Mouse (Mus musculus) megakaryocyte, embryonic 14.5 days (primary cell): Measurements from ENCODE around the gene Nudt4. TPM values are rescaled to one million over a fixed set of nuclear protein-coding genes. Genes with fewer than 3 reads are reported as not detected.
"Not testable (repeated sequence)": the region's sequence is repeated elsewhere in the genome, so short reads cannot be mapped to it uniquely, and the experiment has no call there.

Experiments
- H3K27me3 ChIP-seq: replicated peaks from 2 replicates; pipeline ENCODE3; 2012; ENCODE audit warnings: inconsistent platforms
- H3K36me3 ChIP-seq: replicated peaks from 2 replicates; pipeline ENCODE3; 2012; ENCODE audit warnings: low read length, inconsistent platforms, mixed read lengths
- H3K4me1 ChIP-seq: 2 replicates; pipeline ENCODE4 v1.6.1; 2012; ENCODE audit warnings: inconsistent platforms
- H3K4me3 ChIP-seq: replicated peaks from 2 replicates; pipeline ENCODE3; 2012; ENCODE audit warnings: moderate library complexity, mild to moderate bottlenecking, inconsistent platforms
- H3K9me3 ChIP-seq: 2 replicates; pipeline ENCODE4 v1.6.1; 2012; ENCODE audit warnings: inconsistent platforms
- FLI1 ChIP-seq: IDR thresholded peaks from 2 replicates; pipeline ENCODE4 v1.6.1; 2012; ENCODE audit warnings: low read length, inconsistent platforms, mixed read lengths
- GATA1 ChIP-seq: IDR thresholded peaks from 3 replicates; pipeline ENCODE4 v1.6.1; 2012; ENCODE audit warnings: mixed read lengths, low read length, inconsistent platforms, borderline replicate concordance
- polyA plus RNA-seq: library from polyadenylated mRNA; stranded (reverse); fragments of >175 nt; gene quantifications from 2 replicates; pipeline ENCODE4 v1.2.3, GENCODE M21; 2012; ENCODE audit warnings: low replicate concordance; ENCODE audit not compliant: insufficient read depth

Nudt4 gene
- polyA plus RNA-seq, 1 experiment = 15.9 TPM

DNA sequence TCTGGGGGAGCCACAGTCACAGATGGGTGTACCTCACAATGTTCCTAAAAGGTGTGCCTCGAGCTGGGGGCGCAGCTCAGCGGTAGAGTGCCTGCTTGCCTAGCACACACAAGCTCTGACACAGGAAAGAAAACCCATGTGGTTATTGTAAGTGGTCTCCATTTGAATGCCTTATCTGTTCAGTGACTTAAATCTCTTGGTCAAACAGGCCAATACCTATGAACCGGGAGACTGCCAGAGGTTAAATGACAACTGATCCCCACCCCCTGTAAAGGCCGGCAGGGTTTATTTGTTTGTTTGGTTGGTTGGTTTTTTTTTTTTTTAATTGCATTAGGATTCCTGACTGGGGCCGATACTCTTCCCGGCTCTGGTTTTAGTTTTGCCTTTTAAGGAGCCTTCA, 4.5 kb downstream of the Nudt4 start:
- no peaks in the 10 kb centered on the region for H3K9me3 ChIP-seq
- no peak for TF ChIP-seq FLI1
- TF ChIP-seq GATA1 = no peak
- no peaks in the 10 kb centered on the region for H3K27me3 ChIP-seq
- H3K36me3 ChIP-seq = peaks cover 32% of the 10 kb centered on the region
- H3K4me1 ChIP-seq = peaks cover 51% of the 10 kb centered on the region
- no peak overlapping the region for H3K4me3 ChIP-seq

GRCm38 (mm10) chr10:95557337-95557828, 6.6 kb downstream of the Nudt4 start:
- Histone ChIP-seq H3K36me3 (peaks cover 34% of the 10 kb centered on the region), H3K27me3 (no peaks in the 10 kb centered on the region), H3K9me3 (no peaks in the 10 kb centered on the region), H3K4me3 (no peak overlapping the region), H3K4me1 (peaks cover 62% of the 10 kb centered on the region)
- TF ChIP-seq FLI1 (no peak), GATA1 (no peak)

DNA sequence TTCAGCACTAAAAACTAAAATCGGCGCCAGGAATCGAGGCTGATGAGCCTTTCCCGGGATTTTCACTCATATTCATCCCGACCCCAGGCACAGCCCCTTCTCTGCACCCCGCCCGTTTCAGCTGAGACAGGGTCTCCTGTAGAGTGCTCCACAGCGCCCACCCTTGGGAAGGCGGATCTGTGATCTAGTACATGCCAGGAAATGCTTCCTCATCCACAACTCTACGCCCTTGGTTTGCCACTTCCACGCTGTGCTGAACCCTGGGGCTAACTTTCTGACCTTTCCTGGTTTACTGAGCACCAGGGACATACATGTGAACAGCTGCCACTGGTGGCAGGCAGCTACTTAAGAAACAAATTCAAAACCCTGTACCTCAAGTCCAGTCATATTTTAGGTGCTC, 8.1 kb downstream of the Nudt4 start:
- peaks cover 62% of the 10 kb centered on the region for H3K4me1 ChIP-seq
- H3K9me3 ChIP-seq = no peaks in the 10 kb centered on the region
- no peak for TF ChIP-seq GATA1
- TF ChIP-seq FLI1 = no peak
- no peaks in the 10 kb centered on the region for H3K27me3 ChIP-seq
- no peak overlapping the region for H3K4me3 ChIP-seq
- H3K36me3 ChIP-seq = peaks cover 39% of the 10 kb centered on the region

DNA sequence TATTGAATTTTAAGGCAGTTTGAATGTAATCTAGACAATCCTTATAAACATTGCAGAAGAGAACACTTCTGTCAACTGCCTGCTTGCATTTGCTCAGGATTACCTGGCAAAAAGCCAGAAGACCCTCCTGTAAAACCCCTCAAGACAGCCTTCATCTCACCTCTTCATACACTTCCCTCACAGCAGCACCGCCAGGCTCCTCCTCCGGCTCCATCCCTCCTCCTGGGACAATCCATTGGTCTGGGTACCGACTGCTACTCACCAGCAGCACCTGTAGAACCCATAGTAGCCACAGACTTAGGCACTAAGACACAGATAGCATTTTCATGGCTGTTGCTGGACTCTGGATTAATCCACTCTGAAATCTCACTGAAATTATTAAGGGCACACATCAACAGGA, 11.6 kb downstream of the Nudt4 start:
- Histone ChIP-seq H3K4me1 (peaks cover 48% of the 10 kb centered on the region), H3K36me3 (peaks cover 51% of the 10 kb centered on the region)
- no peak for TF ChIP-seq FLI1
- no peak for TF ChIP-seq GATA1

GRCm38 (mm10) chr10:95551752-95552151, 12.2 kb downstream of the Nudt4 start:
- H3K27me3 ChIP-seq = no peaks in the 10 kb centered on the region
- peaks cover 57% of the 10 kb centered on the region for H3K36me3 ChIP-seq
- TF ChIP-seq GATA1 (no peak), FLI1 (no peak)
- H3K9me3 ChIP-seq = no peaks in the 10 kb centered on the region
- no peak overlapping the region for H3K4me3 ChIP-seq
- H3K4me1 ChIP-seq = peaks cover 48% of the 10 kb centered on the region

More for the DNA sequence above, 11.6 kb downstream of the Nudt4 start:
- H3K4me3 ChIP-seq = no peak overlapping the region
- H3K27me3 ChIP-seq = no peaks in the 10 kb centered on the region
- no peaks in the 10 kb centered on the region for H3K9me3 ChIP-seq

DNA sequence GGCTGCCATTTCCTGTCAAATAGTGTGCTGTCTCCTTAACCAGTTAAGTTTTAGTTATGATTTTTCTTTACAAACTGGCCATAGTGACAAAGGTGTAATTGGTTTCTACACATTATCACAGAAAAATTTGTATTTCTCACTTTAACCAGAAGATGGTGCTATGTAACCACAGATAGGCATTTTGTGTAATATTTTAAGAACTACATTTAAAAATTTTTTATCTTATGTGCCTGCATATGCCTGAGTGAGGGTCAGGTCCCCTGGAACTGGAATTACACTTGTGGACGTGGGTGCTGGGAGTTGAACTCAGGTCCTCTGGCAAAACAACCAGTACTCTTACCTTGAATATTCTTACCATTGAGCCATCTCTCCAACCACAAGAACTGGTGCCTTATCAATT, 13.4 kb downstream of the Nudt4 start:
- Histone ChIP-seq H3K9me3 (no peaks in the 10 kb centered on the region), H3K4me1 (peaks cover 36% of the 10 kb centered on the region), H3K27me3 (no peaks in the 10 kb centered on the region), H3K36me3 (peaks cover 63% of the 10 kb centered on the region), H3K4me3 (no peak overlapping the region)
- no peak for TF ChIP-seq GATA1
- no peak for TF ChIP-seq FLI1

- peaks cover 69% of the 10 kb centered on the region for H3K36me3 ChIP-seq
- not testable (repeated sequence) for H3K9me3 ChIP-seq
Measured at GRCm38 (mm10) chr10:95549080-95549479, 14.9 kb downstream of the Nudt4 start.

DNA sequence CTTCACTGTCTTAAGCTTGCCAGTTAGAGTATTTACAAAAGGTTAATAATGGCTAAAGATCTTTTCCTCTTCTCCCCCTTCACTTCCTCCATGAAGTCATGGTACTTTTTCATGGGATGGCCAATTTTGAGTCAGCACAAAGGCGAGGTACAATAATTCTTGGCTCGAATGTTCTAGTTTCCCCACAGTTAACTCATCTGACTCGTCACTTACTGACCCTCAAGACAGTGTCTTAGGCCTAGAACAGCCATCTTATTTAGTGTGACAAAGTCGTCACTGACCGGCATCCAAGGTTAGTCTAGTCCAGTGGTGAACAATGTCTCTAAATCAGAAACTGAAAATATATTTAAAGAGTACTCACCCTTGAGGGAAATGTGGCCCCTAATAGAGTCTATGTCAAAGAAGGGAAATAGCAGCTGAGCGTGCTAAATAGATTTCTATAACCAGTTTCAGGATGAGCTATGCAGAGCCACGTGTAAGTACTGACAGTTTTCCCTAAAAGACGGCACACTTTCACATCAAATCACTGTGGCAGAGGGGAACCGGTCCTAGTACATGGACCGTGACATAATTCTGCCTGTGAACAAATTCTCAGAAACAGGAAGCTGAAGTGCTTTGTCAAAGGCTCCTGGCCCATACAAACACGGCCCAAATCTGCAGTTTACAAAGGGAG, 15.7 kb downstream of the Nudt4 start:
- Histone ChIP-seq H3K36me3 (peaks cover 76% of the 10 kb centered on the region), H3K9me3 (no peaks in the 10 kb centered on the region), H3K4me1 (peaks cover 17% of the 10 kb centered on the region), H3K27me3 (no peaks in the 10 kb centered on the region), H3K4me3 (no peak overlapping the region)
- TF ChIP-seq GATA1 = no peak
- TF ChIP-seq FLI1 = no peak

More at GRCm38 (mm10) chr10:95549080-95549479, 14.9 kb downstream of the Nudt4 start:
- H3K27me3 ChIP-seq, H3K4me3 ChIP-seq: not testable (repeated sequence)
- H3K4me1 ChIP-seq = peaks cover 24% of the 10 kb centered on the region

DNA sequence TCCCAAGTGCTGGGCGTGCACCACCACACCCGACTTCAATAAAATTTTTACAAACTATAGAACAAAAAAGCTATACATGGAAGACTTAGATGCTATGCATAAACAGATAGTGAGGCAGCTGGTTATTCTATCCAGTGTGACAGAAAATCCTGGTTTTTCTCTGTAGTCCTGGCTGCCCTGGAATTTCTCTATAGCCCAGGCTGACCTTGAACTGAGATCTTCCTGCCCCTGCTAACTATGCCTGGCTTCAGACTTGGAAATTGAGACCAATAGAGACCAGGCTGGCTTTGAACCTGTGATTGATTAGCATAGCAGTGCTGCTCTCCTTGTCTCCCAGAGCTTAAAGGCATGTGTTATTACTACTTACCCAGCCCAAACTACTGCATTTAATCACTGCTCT, 17.8 kb downstream of the Nudt4 start:
- Histone ChIP-seq H3K4me3 (no peak overlapping the region), H3K36me3 (peaks cover 88% of the 10 kb centered on the region), H3K4me1 (peaks cover 3% of the 10 kb centered on the region; the same call in 1 of the 2 replicates), H3K27me3 (no peaks in the 10 kb centered on the region), H3K9me3 (no peaks in the 10 kb centered on the region)
- TF ChIP-seq FLI1 (no peak), GATA1 (no peak)

GRCm38 (mm10) chr10:95545051-95545450, 18.9 kb downstream of the Nudt4 start:
- Histone ChIP-seq H3K9me3 (no peaks in the 10 kb centered on the region), H3K4me3 (no peak overlapping the region), H3K36me3 (peaks cover 78% of the 10 kb centered on the region), H3K27me3 (no peaks in the 10 kb centered on the region), H3K4me1 (no peaks in the 10 kb centered on the region)
- TF ChIP-seq FLI1 (no peak), GATA1 (no peak)
